8 mouse cellular contexts compared by ENCODE assay signal in genomic region chr2:172329179-172329578, GRCm38 (mm10). TPM values are rescaled to one million over a fixed set of nuclear protein-coding genes. Genes with fewer than 3 reads are reported as not detected.
DNase-seq lines count a peak whose midpoint lies in the region; ATAC-seq and TF ChIP-seq lines count a peak whose summit lies in the region.

No protein-coding gene starts in this region.

- peak; percentile 5 for DNase-seq in ovary, postnatal 10 days (ENCODE audit: low spot score)
- DNase-seq in ovary, adult 18-20 months (ENCODE audit: low spot score), result no peak
- peak; percentile 30 for DNase-seq in adrenal gland, adult 8-10 months
- DNase-seq in embryo, embryonic 9.5 days (ENCODE audit: extremely low spot score), result peak; percentile 79
- DNase-seq in limb, embryonic 14.5 days (ENCODE audit: low spot score), result peak; percentile 41
- DNase-seq in T-cell, adult 2 months (ENCODE audit: low spot score), result no peak

- no peak overlapping the region for H3K27ac ChIP-seq in hindbrain, embryonic 12.5 days
- H3K27ac ChIP-seq in limb, embryonic 14.5 days (replicated peaks; ENCODE audit: low read depth, low read length), result no peak overlapping the region
- no peak overlapping the region for H3K27ac ChIP-seq in neural tube, embryonic 12.5 days

- peak overlapping the region; percentile 41 for H3K4me2 ChIP-seq in hindbrain, embryonic 12.5 days (replicated peaks)
- no peak overlapping the region for H3K4me2 ChIP-seq in limb, embryonic 14.5 days (replicated peaks; ENCODE audit: low read depth, low read length, severe bottlenecking)
- peak overlapping the region; percentile 45 for H3K4me2 ChIP-seq in neural tube, embryonic 12.5 days (replicated peaks)

- peaks cover 9% of the 10 kb centered on the region; the same call in 1 of the 2 replicates for H3K4me1 ChIP-seq in hindbrain, embryonic 12.5 days
- H3K4me1 ChIP-seq in limb, embryonic 14.5 days (ENCODE audit: control insufficient read depth, insufficient read depth, low read length), result no peaks in the 10 kb centered on the region
- H3K4me1 ChIP-seq in neural tube, embryonic 12.5 days, result no peaks in the 10 kb centered on the region; the same call in 1 of the 2 replicates

- H3K27me3 ChIP-seq in hindbrain, embryonic 12.5 days, result peaks cover 23% of the 10 kb centered on the region
- peaks cover 4% of the 10 kb centered on the region; the same call in 1 of the 2 replicates for H3K27me3 ChIP-seq in limb, embryonic 14.5 days (ENCODE audit: control insufficient read depth, insufficient read depth, low read length)
- no peaks in the 10 kb centered on the region; the same call in 1 of the 2 replicates for H3K27me3 ChIP-seq in neural tube, embryonic 12.5 days (replicated peaks)

- no peaks in the 10 kb centered on the region for H3K9me3 ChIP-seq in hindbrain, embryonic 12.5 days (replicated peaks)
- H3K9me3 ChIP-seq in limb, embryonic 14.5 days (ENCODE audit: control insufficient read depth, low read length), result no peaks in the 10 kb centered on the region
- H3K9me3 ChIP-seq in neural tube, embryonic 12.5 days, result no peaks in the 10 kb centered on the region

- no peak overlapping the region for H3K4me3 ChIP-seq in hindbrain, embryonic 12.5 days
- H3K4me3 ChIP-seq in limb, embryonic 14.5 days (replicated peaks; ENCODE audit: low read length), result no peak overlapping the region
- H3K4me3 ChIP-seq in neural tube, embryonic 12.5 days, result no peak overlapping the region

- peak; percentile 81; the same call in 1 of the 2 replicates for ATAC-seq in hindbrain, embryonic 12.5 days (ENCODE audit: low FRiP score)
- ATAC-seq in limb, embryonic 14.5 days (ENCODE audit: low FRiP score, low read depth), result no peak
- ATAC-seq in neural tube, embryonic 12.5 days (ENCODE audit: low FRiP score, low read depth), result peak; percentile 79; the same call in 1 of the 2 replicates

- TF ChIP-seq POLR2A in limb, embryonic 14.5 days (IDR thresholded peaks at IDR 0.05; ENCODE audit: borderline replicate concordance, extremely low read depth, insufficient read depth, insufficient read length), result no peak

- WGBS in hindbrain, embryonic 12.5 days, result 11% methylated on average over 13 of the region's 13 CpGs
- 5% methylated on average over 13 of the region's 13 CpGs for WGBS in limb, embryonic 14.5 days
- 10% methylated on average over 13 of the region's 13 CpGs for WGBS in neural tube, embryonic 12.5 days

- H3K9ac ChIP-seq in hindbrain, embryonic 12.5 days, result no peak overlapping the region
- no peak overlapping the region for H3K9ac ChIP-seq in limb, embryonic 14.5 days (ENCODE audit: low read depth, low read length, severe bottlenecking)
- H3K9ac ChIP-seq in neural tube, embryonic 12.5 days, result no peak overlapping the region

- H3K36me3 ChIP-seq in hindbrain, embryonic 12.5 days, result no peaks in the 10 kb centered on the region
- H3K36me3 ChIP-seq in limb, embryonic 14.5 days (ENCODE audit: control insufficient read depth, insufficient read depth, low read length), result no peaks in the 10 kb centered on the region
- no peaks in the 10 kb centered on the region for H3K36me3 ChIP-seq in neural tube, embryonic 12.5 days

RNA-seq across cellular contexts. Expression of gene Fam210b, which starts 16.2 kb away (rescaled TPM):
- 10 to 100 TPM; 28.5 to 34.3 (median 29.9) TPM for total RNA-seq in adrenal gland, adult 8-10 months (2022)
- polyA plus RNA-seq in hindbrain, embryonic 12.5 days (2016; fragmentation: Nextera tagmentation; extraction: Ambion mirVana), result 31.8 and 33.1 TPM in 2 replicates
- 9.8 and 10.7 TPM in 2 replicates for polyA plus RNA-seq in limb, embryonic 14.5 days (2012; rRNA removed)
- 14.6 and 16.5 TPM in 2 replicates for polyA plus RNA-seq in limb, embryonic 14.5 days (2014; fragmentation: Nextera tagmentation; extraction: Ambion mirVana)
- 31.0 and 35.6 TPM in 2 replicates for polyA plus RNA-seq in neural tube, embryonic 12.5 days (2016; fragmentation: Nextera tagmentation; extraction: Ambion mirVana)

RNA-seq across cellular contexts. Expression of gene Aurka, which starts 41.2 kb away (rescaled TPM):
- total RNA-seq in adrenal gland, adult 8-10 months (2022), result 1 to 10 TPM; 1.8 to 3.2 (median 2.5) TPM
- 78.8 and 85.6 TPM in 2 replicates for polyA plus RNA-seq in hindbrain, embryonic 12.5 days (2016; fragmentation: Nextera tagmentation; extraction: Ambion mirVana)
- 49.8 and 58.7 TPM in 2 replicates for polyA plus RNA-seq in limb, embryonic 14.5 days (2012; rRNA removed)
- 85.3 and 98.9 TPM in 2 replicates for polyA plus RNA-seq in limb, embryonic 14.5 days (2014; fragmentation: Nextera tagmentation; extraction: Ambion mirVana)
- polyA plus RNA-seq in neural tube, embryonic 12.5 days (2016; fragmentation: Nextera tagmentation; extraction: Ambion mirVana), result 84.6 and 87.3 TPM in 2 replicates

RNA-seq across cellular contexts. Expression of gene Cstf1, which starts 41.3 kb away (rescaled TPM):
- total RNA-seq in adrenal gland, adult 8-10 months (2022), result 10 to 100 TPM; 29.3 to 35.3 (median 33.4) TPM
- 37.3 and 37.5 TPM in 2 replicates for polyA plus RNA-seq in hindbrain, embryonic 12.5 days (2016; fragmentation: Nextera tagmentation; extraction: Ambion mirVana)
- 50.7 and 58.0 TPM in 2 replicates for polyA plus RNA-seq in limb, embryonic 14.5 days (2012; rRNA removed)
- 36.9 and 43.7 TPM in 2 replicates for polyA plus RNA-seq in limb, embryonic 14.5 days (2014; fragmentation: Nextera tagmentation; extraction: Ambion mirVana)
- polyA plus RNA-seq in neural tube, embryonic 12.5 days (2016; fragmentation: Nextera tagmentation; extraction: Ambion mirVana), result 37.7 and 38.9 TPM in 2 replicates

Comparison
In these comparisons a context has a peak if more than half of its experiments do, and no peak if none do; other contexts are left out.
1. DNase-seq: peak in ovary, postnatal 10 days (single experiment), adrenal gland, adult 8-10 months (single experiment), embryo, embryonic 9.5 days (single experiment) and limb, embryonic 14.5 days (single experiment); none in ovary, adult 18-20 months (single experiment) and T-cell, adult 2 months (single experiment).